Mouse (Mus musculus) testis, adult 10 weeks (tissue): Measurements from ENCODE around the gene Ccna2. TPM values are rescaled to one million over a fixed set of nuclear protein-coding genes. Genes with fewer than 3 reads are reported as not detected.

Source experiments
- polyA plus RNA-seq: library from polyadenylated mRNA; stranded (reverse); fragments of 350-450 nt; fragmentation: Illumina TruSeq; extraction: RNeasy Lipid Tissue Mini Kit (QIAGEN cat#74804); gene quantifications from one replicate; pipeline ENCODE4 v1.2.3, GENCODE M21; 2014; ENCODE audit warnings: low read depth, low replicate concordance

Gene Ccna2
- polyA plus RNA-seq: 16.4 TPM

GRCm38 (mm10) chr3:36571827-36572378 is at the start of gene Ccna2:
Ccna2 (minus strand) TSS chr3:36572150.

GRCm38 (mm10) chr3:36613202-36613907 is 41.4 kb upstream of the Ccna2 start, which contains the start of gene Bbs7:
Bbs7 (minus strand) TSS chr3:36613477.

DNA sequence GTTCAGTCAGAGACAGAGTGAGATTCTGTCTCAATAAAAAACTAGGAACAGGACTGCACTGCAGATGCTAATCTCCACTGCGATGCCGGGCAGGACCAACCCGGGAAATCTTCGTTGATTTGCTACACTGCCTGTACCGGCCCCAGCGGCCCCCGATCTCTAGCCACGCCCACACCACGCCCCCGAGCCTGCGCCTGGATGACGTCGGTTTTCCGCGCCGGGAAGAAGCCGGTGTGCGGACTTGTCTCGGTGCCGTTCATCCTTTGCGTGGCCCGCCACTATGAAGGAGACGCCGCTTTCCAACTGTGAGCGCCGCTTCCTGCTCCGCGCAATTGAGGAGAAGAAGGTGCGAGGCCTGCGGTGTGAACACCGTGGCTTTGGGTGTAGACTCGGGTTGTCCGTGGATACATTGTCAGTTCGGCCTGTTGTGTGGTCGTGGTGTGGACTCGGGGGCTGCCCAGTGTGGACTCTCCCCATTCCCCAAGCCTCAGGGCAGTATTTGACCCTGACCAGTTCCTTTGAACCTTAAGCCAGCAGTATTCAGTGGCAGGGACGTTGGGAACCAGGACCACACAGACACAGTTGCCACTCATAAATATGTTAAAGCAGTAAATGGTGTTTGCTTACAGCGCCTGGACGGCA is 19.4 kb downstream of the Ccna2 start, which contains the start of gene Exosc9:
Gene Exosc9 (plus strand): TSS at position 201 of the 642 bp plus-strand sequence.

DNA sequence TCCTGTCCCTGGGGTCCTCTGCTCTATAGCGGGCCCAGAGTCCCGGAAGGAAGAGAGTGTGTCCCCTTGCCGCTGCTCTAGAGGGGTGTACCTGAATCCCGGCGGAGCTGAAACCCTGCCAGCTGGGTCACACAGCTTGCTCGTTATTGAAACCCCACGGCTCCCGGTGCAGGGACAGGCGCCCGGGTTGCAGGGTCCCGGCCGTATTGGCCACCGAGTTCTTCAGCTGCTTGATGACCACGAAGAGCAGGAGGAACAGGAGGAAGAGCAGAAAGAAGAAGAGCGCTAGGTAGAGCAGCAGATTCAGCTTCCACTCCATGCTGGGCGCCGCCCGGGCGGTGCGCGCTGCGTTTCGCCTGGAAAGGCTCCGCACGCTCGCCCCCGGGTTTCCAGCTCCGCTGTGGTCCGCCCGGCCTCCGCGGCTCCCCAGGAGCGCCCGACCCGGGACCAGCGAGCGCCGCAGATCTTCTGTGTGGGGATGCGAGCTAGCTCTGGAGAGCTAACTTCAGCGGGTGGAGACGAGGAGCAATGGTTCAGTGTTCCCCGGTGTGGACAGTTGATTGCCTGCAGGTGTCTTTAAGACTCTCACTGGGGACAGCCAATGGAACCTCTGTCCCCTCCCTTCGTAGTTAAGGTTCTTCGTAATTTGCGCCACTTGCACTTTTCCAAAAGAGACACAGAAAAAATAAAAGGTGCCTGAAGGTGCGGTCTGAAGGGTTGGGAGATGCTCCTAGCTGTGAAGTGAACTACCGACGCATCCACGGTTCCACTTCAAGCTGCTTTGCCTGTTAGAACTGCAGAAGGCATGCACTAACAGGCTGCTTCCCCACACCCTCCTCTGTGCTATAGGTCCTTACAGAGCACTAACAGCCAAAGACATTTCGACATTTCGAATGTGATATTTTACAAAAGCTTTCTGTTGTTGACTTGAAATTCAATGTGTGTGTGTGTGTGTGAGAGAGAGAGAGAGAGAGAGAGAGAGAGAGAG is 50.6 kb downstream of the Ccna2 start, which contains the start of gene Gm11549:
Gene Gm11549 (minus strand): TSS at position 741 of the 988 bp plus-strand sequence.

Other genes starting within 250 kb of the Ccna2 start
- gene Anxa5, start 96.3 kb downstream of the Ccna2 start, polyA plus RNA-seq: 16.8 TPM
- gene 1810062G17Rik, start 96.2 kb downstream of the Ccna2 start, polyA plus RNA-seq: not detected
- 0.18 TPM for gene Gm11549, start 50.3 kb downstream of the Ccna2 start, polyA plus RNA-seq
- gene Exosc9, start 19.5 kb downstream of the Ccna2 start, polyA plus RNA-seq: 90.7 TPM
- gene Bbs7, start 41.3 kb upstream of the Ccna2 start, polyA plus RNA-seq: 127 TPM
- gene Trpc3, start 118.0 kb upstream of the Ccna2 start, polyA plus RNA-seq: 1.1 TPM